Mouse (Mus musculus) CD4-positive, CD25-positive, alpha-beta regulatory T cell, adult 4 months (primary cell): ENCODE data around the gene D5Ertd579e. TPM values are rescaled to one million over a fixed set of nuclear protein-coding genes. Genes with fewer than 3 reads are reported as not detected.

Experiments used
- ATAC-seq: one replicate; pipeline ENCODE4 v1.8.0; 2017
- polyA plus RNA-seq, 2 experiments: library from polyadenylated mRNA; unstranded; fragments of 100-300 nt; shearing (Covaris generic); gene quantifications; one replicate each; pipeline ENCODE4 v1.2.1; 2017

The D5Ertd579e gene
- polyA plus RNA-seq, 2 experiments from 2014 or later, result 32.6 to 34.7 TPM

DNA sequence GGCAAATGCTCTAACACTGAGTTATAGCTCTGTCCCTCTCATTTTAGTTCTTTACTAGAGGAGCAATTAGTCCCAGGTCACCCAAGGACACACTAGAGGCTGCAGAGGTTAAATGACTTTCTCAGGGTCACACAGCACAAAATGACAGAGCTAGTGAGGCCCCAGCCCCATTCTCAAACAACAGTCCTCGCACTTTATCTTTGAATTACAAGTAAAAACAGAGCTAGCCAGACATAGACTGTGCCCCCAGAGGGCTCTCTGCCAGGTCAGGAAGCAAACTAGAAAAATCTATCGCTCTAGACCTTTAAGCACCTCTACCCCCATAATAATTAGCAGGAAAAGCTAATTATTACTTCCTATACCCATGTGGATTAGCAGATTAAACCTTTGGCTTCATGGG, 128.2 kb downstream of the D5Ertd579e start:
- ATAC-seq, result no peak

DNA sequence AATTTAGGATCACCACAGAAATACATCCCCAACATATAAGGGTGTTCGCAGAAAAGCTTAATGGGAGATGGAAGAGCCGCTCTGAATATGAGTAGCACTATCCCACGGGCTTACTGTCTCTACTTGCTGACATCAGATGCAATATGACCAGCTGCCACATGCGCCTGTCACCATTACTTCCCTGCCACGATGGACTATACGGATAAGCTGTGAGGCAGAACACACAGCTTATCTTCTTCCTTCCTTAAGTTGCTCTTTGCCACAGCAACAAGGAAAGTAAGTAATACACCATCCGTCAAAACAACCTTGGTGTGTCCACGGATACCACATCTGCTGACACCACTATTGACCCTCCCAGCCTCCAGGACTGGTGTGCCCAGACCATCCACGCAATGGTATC, 131.3 kb downstream of the D5Ertd579e start:
- no peak for ATAC-seq

DNA sequence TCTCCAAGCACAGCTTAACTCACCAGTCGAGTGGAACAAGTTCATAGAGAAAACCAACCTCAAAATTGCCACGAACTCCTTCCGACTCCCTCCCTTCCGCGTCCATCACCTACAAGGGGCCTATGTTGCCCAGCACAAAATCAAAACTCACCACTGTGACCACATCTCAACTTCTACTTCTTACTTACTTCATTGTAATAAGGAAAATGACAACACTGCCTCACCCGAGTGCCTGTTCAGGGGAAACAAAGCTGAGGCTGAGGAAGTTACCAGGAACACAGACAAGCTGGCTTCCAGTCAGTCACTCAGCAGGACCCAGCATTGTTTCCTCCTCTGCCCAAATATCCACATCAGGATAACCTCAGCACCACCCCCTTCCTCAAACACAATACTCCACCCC, 132.1 kb downstream of the D5Ertd579e start:
- ATAC-seq, result no peak

DNA sequence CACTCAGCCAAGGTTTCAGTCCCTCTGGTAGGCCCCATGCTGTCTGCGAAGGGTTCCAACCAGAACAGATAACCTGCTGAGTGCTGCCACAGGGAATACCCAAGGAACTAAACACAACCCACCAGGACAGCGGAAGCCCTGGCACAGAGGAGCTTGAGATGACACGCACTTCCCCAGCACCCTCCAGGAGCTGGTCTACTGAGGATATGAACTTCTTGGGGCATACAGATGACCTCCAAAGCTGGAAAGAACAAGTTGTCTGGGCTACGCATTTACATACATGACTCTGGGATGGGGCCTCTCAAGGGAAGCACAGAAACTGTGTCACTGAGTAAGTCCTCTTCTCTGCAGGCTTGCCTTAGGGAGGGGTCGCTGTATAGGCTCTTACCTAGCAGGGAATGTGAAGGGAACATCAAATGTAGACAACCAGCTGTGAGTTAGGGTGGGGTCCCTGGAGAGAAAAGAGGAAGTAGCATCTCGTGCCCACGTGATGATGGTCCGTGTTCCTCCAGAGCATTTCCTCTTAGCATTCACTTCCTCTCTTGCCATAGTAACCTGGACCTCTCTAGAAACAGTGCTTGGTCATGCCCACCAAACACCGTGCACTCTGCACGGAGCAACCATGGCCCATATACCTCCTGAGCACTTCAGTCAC, 132.9 kb downstream of the D5Ertd579e start:
- peak; percentile 31 for ATAC-seq

DNA sequence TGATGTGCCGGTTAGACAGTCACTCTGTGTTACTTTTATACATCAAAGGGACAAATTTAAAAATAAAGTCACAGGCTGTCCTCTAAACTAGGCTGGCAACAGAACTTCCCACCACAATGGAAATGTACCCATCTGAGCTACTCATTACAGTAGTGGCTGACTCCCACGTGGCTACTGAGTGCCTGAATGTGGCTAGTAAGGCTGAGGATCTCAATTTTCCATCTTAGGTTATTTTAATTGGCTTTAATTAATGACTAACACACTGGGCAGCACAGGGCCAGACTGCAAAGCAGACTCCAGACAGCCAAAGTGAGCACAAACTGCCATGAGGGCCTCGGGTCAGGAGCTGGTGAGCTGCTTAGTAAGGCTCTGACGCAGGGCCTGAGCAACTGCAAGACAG, 134.3 kb downstream of the D5Ertd579e start:
- peak; percentile 55 for ATAC-seq

DNA sequence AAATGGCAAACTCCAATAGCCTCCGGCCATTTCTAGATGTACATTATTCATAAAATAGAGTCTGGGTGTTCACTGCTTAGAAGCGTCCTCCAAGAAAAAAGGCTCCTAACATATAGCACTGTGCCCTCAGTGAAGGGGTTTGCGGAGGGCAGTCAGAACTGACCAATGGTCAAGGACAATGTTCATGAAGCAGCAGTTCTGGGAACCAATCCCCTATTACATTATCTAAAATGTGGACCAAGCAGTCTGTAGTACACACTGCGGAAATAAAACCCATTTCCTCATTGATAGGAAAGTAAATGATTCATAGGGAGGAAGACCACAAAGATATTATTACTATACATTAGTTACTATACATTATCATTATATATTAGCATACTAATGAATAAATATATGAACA, 135.3 kb downstream of the D5Ertd579e start:
- ATAC-seq, result no peak

DNA sequence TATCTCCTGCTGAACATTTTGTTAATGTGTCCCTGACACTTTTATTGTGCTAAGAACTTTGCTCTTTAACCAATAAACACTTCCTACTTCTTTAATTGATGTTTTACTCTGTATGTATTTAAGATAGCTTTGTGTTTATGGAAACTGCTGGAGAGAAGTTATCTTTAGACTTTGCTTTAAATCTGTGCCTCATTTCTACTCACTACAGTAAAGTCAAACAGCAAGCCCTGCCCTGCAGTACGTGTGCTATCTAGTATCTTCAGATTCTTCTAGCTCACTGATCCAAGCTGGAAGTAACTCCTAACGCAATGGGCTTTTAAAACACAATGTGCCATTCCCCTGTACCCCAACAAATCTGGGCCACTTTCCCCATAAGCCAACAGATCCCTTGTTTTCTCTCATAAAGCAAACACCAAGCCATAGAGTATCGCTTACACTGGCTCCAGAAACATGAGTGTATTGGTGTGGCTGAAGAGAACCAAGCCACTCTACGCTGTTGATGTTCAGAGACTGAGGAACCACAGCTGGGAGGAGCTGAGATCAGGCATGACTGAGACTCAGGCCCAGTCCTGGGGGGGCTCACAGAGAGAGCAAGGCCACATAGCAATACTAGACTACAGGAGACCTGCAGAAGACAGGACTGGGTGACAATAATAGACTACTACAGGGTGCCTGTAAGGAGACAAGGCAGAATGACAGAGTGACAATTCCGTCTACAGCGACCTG, 136.2 kb downstream of the D5Ertd579e start:
- ATAC-seq, result no peak

DNA sequence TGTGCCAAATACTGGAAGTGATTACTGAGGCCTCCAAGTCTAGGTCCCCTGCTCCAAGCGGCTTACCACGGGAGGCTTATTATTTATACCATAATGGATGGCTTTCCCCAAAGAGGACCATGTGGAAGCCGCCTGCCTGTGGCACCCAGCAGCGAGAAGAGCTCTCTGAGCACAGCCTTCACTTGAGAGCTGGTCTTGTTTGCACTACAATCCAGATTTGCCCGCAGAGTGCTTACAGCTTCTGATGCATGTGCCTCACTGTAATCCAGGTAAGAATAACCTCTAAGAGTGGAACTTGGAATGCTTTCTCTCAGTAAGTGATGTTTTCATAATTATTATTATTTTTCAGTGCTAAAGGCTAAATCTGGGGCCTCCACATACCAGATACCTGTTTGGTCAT, 136.7 kb downstream of the D5Ertd579e start:
- no peak for ATAC-seq

DNA sequence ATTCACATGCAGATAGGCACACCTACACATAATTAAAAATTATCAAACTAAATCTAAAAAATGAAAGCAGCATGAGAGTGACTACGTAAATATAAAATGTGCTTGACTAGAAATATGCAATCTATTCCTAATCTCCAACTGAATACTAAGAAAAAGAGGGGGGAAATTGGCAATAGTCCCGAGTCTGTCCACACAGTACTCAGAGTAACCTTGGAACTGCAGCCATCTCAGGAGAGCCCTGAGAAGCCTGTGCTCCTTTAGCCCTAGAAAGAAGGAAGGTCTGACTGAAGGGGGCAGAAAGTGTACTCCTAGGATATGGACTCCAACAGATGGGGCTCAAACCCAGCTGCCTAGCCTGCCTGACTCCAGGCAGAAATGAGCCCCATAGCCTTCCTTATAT, 137.3 kb downstream of the D5Ertd579e start:
- no peak for ATAC-seq

DNA sequence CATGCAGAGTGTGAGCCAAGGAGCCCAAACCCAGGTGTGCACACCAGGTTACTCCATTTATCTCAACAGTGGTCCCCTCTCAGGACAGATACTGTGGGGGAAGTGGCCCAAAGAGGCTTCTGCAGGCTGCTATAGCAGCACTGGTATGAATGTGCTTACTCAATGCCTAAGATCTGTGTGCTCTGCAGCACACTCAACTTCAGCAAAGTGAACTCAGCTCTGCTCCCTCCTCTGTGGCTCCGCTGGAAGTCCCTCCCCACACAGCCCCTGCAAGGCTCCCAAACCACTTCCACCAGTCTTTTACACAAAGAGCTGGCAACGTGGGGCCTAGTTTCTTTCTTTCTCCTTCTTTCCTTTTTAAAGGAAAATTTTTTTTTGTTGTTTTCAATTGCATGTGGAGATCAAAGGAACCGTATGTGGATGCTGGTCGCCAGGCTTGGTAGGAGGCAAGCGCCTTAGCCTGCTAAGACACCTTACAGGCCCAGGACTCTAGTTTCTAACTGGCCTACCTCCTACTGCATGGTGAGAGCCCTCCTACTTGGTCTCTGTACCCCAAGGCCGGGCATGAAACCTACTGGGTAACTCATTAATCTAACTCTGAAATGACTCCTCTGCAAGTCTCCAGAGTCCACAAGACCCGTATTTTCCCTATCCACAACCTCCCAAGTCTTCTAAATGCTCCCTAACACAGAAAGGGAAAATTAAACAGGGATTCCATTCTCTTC, 138.1 kb downstream of the D5Ertd579e start:
- ATAC-seq, result peak; percentile 53

DNA sequence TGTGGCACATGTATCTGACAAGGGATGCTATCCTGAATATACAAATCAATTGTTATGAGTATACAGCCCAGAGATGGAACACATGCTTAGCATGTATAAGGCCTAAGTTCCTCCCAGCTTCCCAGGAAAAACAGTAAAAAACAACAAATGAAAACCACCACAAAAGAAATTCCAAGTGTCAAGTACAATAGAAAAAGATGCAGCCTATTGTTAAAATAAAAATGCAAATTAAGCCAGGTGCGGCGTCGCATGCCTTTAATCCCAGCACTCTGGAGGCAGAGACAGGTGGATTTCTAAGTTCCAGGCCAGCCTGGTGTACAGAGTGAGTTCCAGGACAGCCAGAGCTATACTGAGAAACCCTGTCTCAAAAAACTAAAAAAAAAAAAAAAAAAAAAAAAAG, 138.9 kb downstream of the D5Ertd579e start:
- ATAC-seq, result no peak

DNA sequence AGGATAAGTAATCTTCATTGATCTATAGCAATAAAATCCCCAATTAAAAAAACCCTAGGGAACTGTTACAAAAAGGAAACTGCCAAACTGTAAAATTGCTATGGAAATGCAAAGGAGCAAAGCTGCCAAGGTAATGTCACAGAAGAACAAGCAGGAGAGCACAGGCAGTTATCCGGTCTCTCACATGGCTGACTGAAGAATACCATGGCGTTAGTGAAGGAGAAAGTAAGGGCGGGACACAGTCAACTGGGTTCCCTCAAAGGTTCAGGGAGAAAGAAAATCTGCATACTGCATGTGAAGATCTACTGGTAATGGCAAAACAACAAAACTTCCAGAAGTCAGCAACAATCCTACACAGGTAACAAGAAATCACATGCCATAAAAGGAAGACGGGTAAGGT, 139.5 kb downstream of the D5Ertd579e start:
- ATAC-seq, result no peak

DNA sequence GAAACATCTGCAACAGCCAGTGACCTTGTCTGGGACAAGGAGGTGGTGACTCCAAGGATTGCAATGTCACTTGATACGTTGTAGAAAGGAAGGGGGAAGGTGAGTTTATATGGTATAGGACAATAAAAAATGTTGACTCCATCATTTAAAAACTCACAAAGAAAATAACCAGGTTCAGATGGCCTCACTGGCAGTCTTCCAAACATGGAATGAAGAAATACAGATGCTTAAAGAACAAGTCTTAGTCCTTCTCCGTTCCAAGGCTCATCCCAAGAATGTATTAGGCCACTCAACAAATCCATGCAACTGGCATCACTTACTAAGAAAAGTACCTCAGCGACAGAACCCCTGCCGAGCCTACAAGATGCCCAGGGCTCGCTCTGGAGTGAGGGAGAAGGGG, 141.3 kb downstream of the D5Ertd579e start:
- no peak for ATAC-seq

DNA sequence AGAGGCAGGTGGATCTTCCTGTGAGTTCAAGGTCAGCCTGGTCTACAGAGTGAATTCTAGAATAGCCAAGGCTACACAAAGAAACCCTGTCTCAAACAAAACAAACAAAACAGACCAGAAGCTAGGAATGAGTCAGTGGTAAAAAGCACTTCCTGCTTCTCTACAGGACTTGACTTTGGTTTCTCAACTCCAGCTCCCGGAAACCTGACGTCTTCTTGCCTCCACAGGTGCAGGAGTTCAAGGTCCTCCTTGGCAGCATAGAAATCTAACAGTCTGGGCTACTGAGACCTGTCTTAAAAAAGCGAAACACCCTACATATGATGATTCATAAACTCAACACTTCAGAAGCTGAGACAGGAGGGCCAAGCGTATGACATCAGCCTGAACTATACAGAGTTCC, 141.9 kb downstream of the D5Ertd579e start:
- peak; percentile 70 for ATAC-seq

DNA sequence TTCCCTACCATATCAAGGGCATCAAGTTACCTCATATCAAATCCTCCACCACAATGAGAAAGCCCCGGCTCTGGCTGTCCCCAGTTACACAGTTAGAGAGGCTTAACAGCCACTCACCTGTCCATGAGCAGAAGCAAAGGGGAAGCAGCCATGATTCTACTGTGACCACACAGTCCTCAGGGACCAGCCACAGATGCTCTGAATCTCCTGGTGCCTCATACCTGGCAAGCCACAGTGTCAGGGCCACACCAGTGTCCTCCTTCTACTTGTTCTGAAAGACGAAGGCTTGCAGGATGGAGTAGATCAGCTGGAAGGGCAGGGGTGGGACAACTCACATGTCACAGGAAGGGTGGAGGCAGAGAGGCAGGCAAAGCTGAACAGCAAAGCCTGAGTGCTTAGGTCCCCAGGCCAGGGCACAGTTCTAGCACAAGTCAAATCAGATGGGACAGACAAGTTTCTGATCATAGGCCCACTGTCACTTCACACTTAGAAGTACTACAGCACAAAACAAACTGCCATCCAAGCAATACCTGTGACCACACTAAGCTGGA, 142.7 kb downstream of the D5Ertd579e start:
- ATAC-seq, result peak; percentile 45

DNA sequence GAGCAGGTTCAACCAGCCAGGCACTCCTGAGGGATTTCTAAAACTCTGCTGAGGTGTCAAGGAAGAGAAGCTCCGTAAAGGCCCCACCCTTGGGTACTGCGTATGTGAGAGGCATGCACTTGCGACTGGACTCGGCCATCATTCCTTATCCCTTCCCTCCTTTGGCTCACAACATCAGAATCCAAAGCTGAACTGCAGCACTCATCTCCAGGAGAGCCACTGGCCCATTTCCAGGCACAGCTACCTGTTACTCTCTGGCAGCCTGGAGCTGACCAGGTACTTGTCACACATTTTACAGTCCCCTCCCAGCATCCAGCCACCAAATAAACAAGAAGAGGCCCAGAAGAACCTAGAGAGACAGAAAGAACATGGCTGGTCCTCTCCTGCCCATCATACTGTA, 143.4 kb downstream of the D5Ertd579e start:
- no peak for ATAC-seq

Other genes with a start within 250 kb of the D5Ertd579e start
- 10 to 100 TPM; 40.4 to 41.8 TPM for gene Grpel1, start 231.0 kb downstream of the D5Ertd579e start, polyA plus RNA-seq
- 1 to 10 TPM; 3.0 to 3.9 TPM for gene Tada2b, start 211.7 kb downstream of the D5Ertd579e start, polyA plus RNA-seq
- not detected for gene Ccdc96, start 211.4 kb downstream of the D5Ertd579e start, polyA plus RNA-seq
- 10 to 100 TPM; 58.5 to 95.0 TPM for gene Tbc1d14, start 102.7 kb downstream of the D5Ertd579e start, polyA plus RNA-seq
- 1 to 10 TPM in 1 of 2 experiments, under 1 TPM in 1; 0.67 to 2.9 TPM for gene Bloc1s4, start 52.6 kb upstream of the D5Ertd579e start, polyA plus RNA-seq
- 10 to 100 TPM; 42.0 to 74.5 TPM for gene Mrfap1, start 100.7 kb upstream of the D5Ertd579e start, polyA plus RNA-seq
- 10 to 100 TPM; 19.5 to 34.7 TPM for gene Man2b2, start 134.6 kb upstream of the D5Ertd579e start, polyA plus RNA-seq
- gene Ppp2r2c, start 172.5 kb upstream of the D5Ertd579e start, polyA plus RNA-seq, result not detected